Mouse (Mus musculus) lung, adult 18-20 months (tissue): Measurements from ENCODE around the gene Sspn.
A peak's percentile ranks its signal among the peaks of the same experiment; 100 is the strongest.

Experiments used
- DNase-seq, 2 experiments: peaks; one replicate each; pipeline ENCODE4 v3.0.0; 2022; ENCODE audit warnings: mixed read lengths in 2 of 2

The Sspn gene

GRCm38 (mm10) chr6:145931341-145931740 lies at the start of gene Sspn:
Gene Sspn, plus strand, starts transcription at chr6:145931641.
- DNase-seq = no peak

- DNase-seq = no peak
Observed at GRCm38 (mm10) chr6:145883010-145883409, 48.4 kb upstream of the Sspn start.

DNA sequence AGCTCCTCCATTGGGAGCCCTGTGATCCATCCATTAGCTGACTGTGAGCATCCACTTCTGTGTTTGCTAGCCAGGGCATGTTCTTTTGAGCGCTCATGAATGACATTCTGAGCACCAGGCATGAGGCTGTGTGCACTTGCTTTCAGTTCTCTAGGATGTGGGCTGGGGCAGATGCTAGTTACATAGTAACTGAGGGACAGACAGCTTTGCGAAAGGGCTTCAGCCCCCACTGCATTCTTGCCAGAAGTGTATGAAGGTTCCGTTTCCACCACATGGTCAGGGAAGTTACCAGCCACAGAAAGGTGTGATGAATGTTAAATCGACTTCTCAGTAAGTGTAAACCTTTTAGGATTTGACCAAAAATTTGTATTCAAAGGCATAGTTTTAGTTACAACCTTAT lies 47.8 kb upstream of the Sspn start:
- DNase-seq = no peak

GRCm38 (mm10) chr6:145885069-145885468 lies 46.4 kb upstream of the Sspn start:
- peak in 1 of 2 experiments; percentile 34 for DNase-seq

DNA sequence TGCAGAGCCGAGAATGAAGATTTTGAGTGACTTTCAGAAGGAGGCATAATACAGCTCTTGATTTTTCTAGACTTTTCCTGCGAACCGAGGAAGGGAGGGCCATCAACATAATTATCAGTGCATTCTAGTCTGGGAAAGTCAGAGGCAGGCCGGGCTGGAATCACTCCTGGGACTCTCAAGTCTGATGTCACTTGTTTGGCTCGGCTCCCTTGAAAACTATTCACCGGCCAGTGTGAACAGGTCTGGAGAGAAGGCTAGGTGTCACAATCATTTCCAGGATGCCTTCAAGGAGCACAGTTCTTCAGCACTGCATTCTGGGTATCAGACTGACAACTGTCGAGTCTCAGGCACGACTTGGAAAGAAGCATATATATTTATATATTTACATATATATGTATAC lies 45.2 kb upstream of the Sspn start:
- peak; percentile 23 to 59 for DNase-seq

DNA sequence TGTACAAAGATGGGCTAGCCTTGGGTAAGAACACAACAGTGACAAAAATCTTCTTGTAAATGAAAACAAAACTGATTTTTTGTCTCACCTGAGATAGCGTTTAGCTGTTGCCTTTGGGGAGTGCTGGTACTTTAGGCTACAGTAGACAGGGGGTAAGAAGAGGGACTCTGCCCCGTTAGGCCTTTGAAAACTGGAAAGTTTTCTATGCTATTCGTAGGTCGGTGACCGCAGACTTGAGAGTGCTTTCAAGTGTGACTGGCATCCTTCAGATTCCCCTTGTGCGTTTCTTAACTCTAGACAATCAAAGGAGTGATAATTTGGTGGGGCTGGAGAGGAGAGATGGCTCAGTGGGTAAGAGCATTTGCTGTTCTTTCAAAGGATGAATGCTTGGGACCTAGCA lies 43.7 kb upstream of the Sspn start:
- DNase-seq = no peak

DNA sequence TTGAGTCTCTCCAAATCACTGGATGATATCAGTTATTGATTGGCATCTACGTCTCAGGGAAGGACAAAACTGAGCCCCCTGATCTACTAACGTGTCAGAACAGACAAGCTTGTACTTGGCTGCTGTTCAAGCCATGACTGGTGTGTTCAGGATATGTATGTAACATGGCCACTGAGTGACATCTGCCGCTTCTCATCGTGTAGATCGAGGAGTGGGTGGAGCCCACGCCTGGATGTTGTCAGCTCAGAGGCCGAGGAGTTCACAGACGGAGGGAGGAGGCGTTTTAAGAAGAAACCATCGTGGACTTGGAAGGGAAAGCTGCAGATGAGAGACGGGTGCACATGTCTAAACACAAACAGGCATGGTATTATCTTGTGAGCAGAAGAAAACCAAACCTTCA lies 39.5 kb upstream of the Sspn start:
- DNase-seq = no peak

DNA sequence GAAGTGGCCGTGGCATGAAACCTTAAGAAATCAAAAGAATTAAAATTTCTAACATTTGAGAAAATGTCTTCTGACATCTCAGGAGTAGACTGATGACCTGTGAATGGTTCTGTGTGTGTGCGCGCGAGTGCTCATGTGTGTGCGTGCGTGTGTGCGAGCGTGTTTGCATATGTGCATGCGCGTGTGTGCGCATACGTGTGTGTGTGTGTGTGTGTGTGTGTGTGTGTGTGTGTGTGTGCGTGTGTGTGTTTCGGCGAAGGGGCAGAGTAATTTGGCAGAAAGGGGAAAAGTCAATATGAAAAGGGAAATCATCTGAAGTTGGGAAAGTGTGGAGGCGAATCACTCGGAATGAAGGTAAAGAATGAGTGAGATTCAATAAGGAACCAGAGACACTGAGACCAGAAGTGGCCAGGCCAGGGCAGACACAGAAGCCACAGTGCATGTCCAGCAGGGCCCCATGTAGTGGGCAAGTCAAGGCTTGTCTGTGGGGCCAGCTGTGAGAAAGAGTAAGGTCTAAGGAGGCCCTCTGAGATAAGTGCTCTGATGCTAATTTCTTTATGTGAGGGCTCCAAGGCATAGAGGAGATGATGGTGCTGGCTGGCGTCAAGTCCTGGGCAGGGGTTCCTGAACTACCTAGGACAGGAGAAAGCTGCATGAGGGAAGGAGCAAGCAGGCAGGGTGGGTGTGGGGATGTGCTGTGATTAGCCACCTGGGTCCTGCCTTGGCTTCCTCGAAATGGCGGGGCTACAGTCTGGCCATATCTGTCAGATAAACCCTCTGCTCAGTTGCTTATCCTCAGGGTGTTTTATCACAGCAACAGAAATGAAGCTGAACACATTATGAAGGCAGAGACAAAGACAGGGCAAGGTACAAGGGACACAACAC lies 38.8 kb upstream of the Sspn start:
- no peak for DNase-seq

DNA sequence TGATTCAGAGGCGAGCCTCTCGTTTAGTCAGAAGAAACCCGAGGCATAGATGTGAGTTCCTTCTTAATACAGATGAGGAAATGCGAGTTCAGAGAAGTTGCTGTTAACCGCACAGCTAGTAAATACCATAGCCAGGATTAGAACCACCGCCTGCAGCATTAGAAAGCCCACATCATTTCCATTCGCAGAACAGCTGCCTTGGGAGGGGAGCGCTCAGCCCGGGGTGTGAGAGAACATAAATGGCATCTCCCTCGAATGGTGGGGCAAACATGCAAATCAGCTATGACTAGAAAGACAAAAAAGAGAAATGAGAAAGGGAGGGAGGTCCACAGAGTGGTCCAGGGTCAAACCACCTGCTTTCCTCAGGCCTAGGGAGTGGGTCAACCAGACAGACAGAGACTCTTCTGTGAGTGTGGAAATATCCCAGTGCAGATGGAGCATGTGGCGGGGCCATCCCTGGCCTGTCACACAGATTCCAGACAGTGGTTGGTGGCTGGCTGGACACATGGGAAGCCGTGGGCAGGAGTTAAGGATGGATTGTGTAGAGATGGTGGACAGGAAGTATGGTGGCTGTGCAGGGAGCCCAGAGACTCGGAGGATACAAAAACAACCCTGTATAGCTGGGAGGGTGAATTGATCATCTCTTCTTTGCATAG lies 37.9 kb upstream of the Sspn start:
- DNase-seq = peak in 1 of 2 experiments; percentile 15

DNA sequence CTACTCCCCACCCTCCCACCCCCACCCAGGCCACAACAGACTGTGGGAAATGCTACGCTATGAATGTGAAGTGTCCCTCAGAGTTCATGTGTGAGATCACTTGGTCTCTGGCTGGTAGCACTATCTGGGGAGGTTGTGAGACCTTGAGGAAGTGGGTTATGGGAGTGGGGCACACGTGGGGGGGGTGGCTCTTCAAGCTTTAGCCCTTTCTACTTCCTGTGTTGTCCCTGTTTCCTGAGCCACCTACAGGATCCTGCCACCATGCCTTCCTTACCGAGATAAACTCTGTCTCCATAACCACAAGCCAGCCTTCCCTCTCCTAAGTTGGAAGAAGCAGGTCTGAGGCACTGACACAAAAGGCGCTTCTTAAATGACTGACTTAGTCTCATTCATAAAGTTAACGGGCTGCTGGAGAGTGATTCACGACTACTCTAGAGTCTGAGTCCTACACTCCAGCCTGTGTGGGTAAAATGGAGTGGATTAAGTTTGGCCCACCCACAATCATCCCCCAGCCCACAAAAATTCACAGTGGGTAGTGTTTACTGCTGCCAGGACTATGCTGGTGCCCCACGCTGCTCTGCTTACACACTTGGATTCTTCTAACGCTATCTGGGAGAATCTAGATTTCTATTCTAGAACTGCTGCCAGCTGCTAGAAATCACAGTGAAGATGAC lies 36.6 kb upstream of the Sspn start:
- no peak for DNase-seq

DNA sequence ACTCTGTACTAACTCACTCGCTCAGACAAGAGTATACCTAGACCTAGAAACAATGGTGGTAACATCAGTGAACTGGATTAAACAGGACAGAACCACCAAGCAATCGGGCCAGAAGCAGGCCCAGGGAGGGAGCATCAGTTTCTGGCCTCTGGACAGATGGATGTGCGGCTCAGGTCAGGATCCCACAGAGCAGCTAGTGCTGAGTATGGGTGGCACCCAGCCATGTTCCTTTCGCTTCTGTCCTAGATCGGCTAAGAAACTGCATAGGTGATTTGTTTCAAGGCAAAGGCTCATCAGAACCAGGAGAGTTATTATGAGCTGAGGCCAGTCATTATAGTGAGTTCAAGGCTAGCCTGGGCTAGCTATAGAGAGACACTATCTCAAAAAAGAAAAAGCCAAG lies 27.3 kb upstream of the Sspn start:
- no peak for DNase-seq

- DNase-seq = no peak
Observed at GRCm38 (mm10) chr6:145904616-145905015, 26.8 kb upstream of the Sspn start.

- DNase-seq = no peak
Observed at GRCm38 (mm10) chr6:145906096-145906890, 25.1 kb upstream of the Sspn start.

DNA sequence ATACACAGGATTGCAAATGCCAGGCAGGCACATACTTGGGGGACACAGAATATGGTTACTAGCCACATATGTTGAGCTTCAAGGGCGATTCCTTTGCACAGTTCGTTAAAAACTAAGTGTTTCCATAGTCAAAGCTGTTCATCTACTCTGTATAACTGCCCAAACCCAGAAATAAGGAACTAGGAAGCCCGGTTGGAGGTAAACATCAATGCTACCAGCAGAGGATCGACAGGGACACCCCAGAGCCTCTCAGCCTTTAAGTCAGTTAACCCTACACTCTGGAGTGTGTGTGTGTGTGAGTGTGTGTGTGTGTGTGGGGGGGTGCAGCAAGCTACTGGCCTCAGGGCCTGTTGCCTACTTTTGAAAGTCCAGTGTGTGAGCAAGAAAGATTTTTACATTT lies 21.5 kb upstream of the Sspn start:
- no peak for DNase-seq

DNA sequence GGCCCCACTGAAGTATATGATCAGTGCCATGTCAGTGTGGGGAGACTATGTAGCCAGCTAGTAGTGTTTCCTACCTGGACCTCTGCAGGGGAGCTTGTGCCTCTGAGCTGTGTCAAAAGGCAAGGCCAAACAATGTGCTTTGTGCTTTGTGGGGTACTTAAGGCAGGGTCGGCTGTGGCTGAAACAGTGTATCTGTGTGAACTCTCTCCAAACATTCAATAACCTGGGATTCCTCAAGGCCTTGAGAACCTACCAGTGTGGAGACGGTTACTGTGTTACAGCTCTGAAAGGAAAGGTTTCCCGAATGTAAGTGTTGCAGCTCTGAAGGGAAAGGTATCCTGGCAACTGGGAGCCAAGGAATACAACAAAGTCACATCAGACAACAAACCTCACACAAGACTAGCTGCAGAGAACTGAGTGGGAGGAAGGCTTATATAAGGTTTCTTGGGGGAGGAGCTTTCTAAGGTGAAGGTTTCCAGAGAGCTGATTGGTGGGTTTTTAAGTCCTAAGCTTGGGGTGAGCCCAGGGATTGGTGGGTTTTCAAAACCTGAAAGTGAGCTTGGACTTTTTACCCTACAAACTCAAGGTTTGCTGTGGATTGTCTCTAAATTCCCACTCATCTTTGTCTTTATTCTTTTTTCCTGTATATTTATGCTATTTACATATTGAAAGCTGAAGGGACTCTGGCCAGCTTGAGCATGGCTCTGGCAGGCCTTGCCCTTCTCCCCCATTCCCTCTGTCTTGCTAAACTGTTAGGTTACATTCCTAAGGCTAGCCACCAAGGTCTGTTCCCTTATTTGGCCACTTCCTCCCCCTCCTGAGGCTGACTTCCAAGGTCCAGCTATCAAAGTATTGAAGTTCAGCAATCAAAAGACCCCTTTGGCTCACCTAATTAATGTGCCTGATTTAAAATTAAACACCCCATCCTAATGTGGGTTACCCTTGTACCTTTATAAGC lies 20.7 kb upstream of the Sspn start:
- no peak for DNase-seq

GRCm38 (mm10) chr6:145912232-145912631 lies 19.2 kb upstream of the Sspn start:
- no peak for DNase-seq

DNA sequence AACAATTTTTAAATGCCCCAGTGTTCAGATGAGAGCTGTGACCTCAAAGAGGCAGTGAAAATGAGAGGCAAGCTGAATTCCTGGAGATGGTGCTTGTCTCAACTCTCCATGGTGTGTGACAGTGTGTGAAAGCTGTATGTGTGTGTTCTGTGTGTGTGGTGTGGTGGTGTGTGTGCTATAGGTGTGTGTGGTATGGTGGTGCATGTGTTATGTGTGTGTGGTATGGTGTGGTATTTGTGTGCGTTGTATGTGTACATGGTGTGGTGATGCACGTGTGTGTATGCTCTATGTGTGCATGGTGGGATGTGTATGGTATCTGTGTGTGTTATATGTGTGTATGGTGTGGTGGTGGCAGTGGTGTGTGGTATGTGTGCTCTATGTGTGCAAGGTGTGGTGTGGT lies 16.0 kb upstream of the Sspn start:
- DNase-seq = no peak

GRCm38 (mm10) chr6:145916401-145916800 lies 15.0 kb upstream of the Sspn start:
- no peak for DNase-seq

DNA sequence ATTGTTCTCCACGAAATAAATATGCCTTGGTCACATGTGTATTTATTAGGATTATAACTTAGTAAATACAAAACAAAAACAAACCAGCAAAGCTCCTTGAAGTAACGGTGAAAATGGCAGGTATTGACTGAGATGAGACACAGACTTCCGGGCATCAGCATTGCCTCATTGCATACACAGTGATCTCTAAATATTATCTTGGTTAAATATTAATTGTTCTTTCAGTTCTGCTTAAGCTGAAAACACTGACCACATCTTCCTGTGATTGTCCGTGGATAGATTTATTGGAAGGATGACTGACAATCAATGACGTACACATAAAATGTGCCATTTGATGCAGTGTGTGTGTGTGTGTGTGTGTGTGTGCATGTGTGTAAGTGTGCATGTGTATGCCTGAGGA lies 13.2 kb upstream of the Sspn start:
- DNase-seq = no peak

DNA sequence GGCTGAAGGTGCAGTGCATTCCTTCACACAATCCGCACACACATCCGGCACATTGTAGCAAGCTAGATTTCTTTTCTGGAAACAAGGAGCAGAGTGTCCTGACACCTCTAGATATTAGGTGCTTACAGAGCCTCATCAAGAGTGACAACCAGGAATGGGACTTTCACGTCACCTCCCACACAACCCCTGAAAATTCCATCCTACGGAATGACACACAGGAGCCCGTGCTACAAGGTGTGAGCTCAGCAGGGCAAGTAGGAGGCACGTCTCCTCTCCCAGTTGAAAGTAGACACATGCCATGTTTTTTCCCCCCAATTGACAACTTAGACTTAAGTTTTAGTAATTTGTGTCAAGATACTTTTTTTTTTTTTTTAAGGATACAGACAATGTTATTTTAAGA lies 7.8 kb upstream of the Sspn start:
- no peak for DNase-seq

DNA sequence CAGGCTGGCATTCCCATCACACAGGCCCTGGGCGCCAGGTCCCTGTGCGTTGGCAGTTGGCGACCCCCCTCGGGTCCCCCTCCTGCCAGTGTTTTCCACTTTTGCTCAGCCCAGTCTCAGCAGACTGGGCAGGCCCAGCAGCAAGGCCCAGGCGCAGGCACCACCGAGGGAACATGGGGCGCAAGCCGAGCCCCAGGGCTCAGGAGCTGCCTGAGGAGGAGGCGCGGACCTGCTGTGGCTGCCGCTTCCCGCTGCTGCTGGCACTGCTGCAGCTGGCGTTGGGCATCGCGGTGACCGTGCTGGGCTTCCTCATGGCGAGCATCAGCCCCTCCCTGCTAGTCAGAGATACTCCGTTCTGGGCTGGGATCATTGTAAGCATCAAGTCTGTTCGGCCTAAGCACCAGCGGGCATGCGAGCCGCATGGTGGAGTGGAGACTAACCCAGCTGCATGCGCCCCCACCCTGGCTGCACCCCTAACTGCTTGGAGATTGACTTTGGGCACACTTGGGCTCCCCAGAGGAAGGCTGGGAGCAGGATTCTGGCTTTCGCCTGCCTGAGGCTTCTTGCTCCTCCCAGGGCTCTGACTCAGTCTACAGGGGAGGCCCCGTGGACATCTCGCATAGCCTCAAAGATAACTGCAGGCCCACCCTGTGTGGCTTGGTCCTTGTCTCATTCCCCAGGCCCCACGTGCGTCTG lies 2.7 kb downstream of the Sspn start:
- peak; percentile 76 to 82 for DNase-seq
